Mouse (Mus musculus) thymus, adult 2 months (tissue): ENCODE measurements around the gene Etnppl.

ENCODE experiments used
- CTCF ChIP-seq: fragments of 200-500 bp; IDR thresholded peaks from 2 replicates; pipeline ENCODE4 v1.5.1; 2012; ENCODE audit warnings: mild to moderate bottlenecking, control low read depth, low read length, moderate library complexity, borderline replicate concordance; ENCODE audit not compliant: control insufficient read depth, poor library complexity, insufficient read depth; ENCODE audit errors: extremely low read depth
- POLR2A ChIP-seq: fragments of 200-500 bp; IDR thresholded peaks from 2 replicates; pipeline ENCODE4 v1.6.1; 2012; ENCODE audit warnings: mild to moderate bottlenecking, low read length, control low read depth, moderate library complexity; ENCODE audit not compliant: control insufficient read depth, poor library complexity, insufficient read depth; ENCODE audit errors: extremely low read depth

DNA sequence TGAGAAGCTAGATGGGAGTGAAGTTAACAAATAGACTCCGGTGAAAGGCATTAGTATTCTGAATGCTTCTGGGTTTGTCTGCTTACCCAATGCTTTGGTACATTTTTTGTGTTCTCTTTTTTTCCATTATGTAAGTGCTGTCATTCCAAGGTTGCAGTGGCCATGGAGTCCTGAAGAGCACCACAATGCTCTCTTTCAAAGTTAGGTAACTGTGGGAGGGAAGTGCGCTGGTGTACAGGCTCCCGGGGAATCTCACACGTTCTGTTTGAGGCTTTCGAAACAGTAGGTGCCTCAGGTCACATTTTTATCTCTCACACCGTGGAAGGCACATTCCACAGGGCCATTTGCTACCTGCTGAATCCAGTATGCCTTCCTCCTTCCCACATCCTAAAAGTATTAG lies 32.3 kb downstream of the Etnppl start:
- TF ChIP-seq CTCF (no peak), POLR2A (no peak)
